Mouse (Mus musculus): ENCODE measurements around the gene Pdgfa. TPM values are rescaled to one million over a fixed set of nuclear protein-coding genes. Genes with fewer than 3 reads are reported as not detected.

Gene Pdgfa
- 5.5 and 6.9 TPM in 2 replicates for polyA plus RNA-seq (2012; ENCODE audit: insufficient read depth, insufficient read length, missing spikeins)

- Histone ChIP-seq H3K27ac (replicated peaks; ENCODE audit: low read depth, low read length) (no peak within 1 kb of the TSS), H3K4me3 (ENCODE audit: insufficient read depth, low read depth, low read length) (peak within 1 kb of the TSS; percentile 90), H3K4me1 (ENCODE audit: control insufficient read depth, insufficient read depth, insufficient read length, low read length) (peaks cover 16% of the 10 kb centered on the region)
Observed at GRCm38 (mm10) chr5:138997171-138997788, at the start of gene Pdgfa. Gene Pdgfa, minus strand, starts transcription at chr5:138997370.

- Histone ChIP-seq H3K4me1 (ENCODE audit: control insufficient read depth, insufficient read depth, insufficient read length, low read length) (no peaks in the 10 kb centered on the region), H3K4me3 (ENCODE audit: insufficient read depth, low read depth, low read length) (no peak overlapping the region), H3K27ac (replicated peaks; ENCODE audit: low read depth, low read length) (no peak overlapping the region)
Observed at GRCm38 (mm10) chr5:139046636-139047035, 49.5 kb upstream of the Pdgfa start.

- H3K4me1 ChIP-seq (ENCODE audit: control insufficient read depth, insufficient read depth, insufficient read length, low read length) = no peaks in the 10 kb centered on the region
- H3K27ac ChIP-seq (replicated peaks; ENCODE audit: low read depth, low read length) = no peak overlapping the region
- no peak overlapping the region for H3K4me3 ChIP-seq (ENCODE audit: insufficient read depth, low read depth, low read length)
Observed at GRCm38 (mm10) chr5:139043546-139043945, 46.4 kb upstream of the Pdgfa start.

DNA sequence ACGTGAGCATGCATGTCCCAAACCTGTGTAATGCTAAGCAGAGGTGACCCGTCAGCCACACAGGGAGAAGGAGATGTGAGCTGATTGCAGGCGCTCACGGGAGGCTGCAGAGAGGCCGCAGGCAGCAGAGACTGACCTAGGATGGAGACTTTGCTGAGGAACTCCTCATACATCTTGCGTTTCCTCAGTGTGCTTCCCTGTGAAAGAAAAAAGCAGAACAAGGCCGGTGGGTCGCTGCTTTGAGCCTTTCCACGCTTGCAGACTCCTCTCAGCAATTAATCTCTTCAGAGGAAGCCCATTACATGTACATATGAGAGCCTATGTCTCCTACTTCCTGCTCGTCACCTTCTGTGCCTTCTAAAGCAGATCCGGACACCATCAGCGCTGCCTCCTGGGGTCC lies 45.1 kb upstream of the Pdgfa start:
- H3K27ac ChIP-seq (replicated peaks; ENCODE audit: low read depth, low read length) = no peak overlapping the region
- H3K4me3 ChIP-seq (ENCODE audit: insufficient read depth, low read depth, low read length) = no peak overlapping the region
- H3K4me1 ChIP-seq (ENCODE audit: control insufficient read depth, insufficient read depth, insufficient read length, low read length) = no peaks in the 10 kb centered on the region

- H3K4me1 ChIP-seq (ENCODE audit: control insufficient read depth, insufficient read depth, insufficient read length, low read length) = peaks cover 6% of the 10 kb centered on the region; the same call in 1 of the 2 replicates
Observed at GRCm38 (mm10) chr5:139035171-139035570, 38.0 kb upstream of the Pdgfa start.

GRCm38 (mm10) chr5:139034746-139035145 lies 37.6 kb upstream of the Pdgfa start:
- peaks cover 6% of the 10 kb centered on the region; the same call in 1 of the 2 replicates for H3K4me1 ChIP-seq (ENCODE audit: control insufficient read depth, insufficient read depth, insufficient read length, low read length)
- H3K4me3 ChIP-seq (ENCODE audit: insufficient read depth, low read depth, low read length) = no peak overlapping the region
- H3K27ac ChIP-seq (replicated peaks; ENCODE audit: low read depth, low read length) = no peak overlapping the region

More at GRCm38 (mm10) chr5:139035171-139035570, 38.0 kb upstream of the Pdgfa start:
- H3K4me3 ChIP-seq (ENCODE audit: insufficient read depth, low read depth, low read length) = no peak overlapping the region
- no peak overlapping the region for H3K27ac ChIP-seq (replicated peaks; ENCODE audit: low read depth, low read length)

- Histone ChIP-seq H3K4me3 (ENCODE audit: insufficient read depth, low read depth, low read length) (no peak overlapping the region), H3K4me1 (ENCODE audit: control insufficient read depth, insufficient read depth, insufficient read length, low read length) (peaks cover 6% of the 10 kb centered on the region; the same call in 1 of the 2 replicates), H3K27ac (replicated peaks; ENCODE audit: low read depth, low read length) (no peak overlapping the region)
Observed at GRCm38 (mm10) chr5:139033406-139034317, 36.5 kb upstream of the Pdgfa start.

DNA sequence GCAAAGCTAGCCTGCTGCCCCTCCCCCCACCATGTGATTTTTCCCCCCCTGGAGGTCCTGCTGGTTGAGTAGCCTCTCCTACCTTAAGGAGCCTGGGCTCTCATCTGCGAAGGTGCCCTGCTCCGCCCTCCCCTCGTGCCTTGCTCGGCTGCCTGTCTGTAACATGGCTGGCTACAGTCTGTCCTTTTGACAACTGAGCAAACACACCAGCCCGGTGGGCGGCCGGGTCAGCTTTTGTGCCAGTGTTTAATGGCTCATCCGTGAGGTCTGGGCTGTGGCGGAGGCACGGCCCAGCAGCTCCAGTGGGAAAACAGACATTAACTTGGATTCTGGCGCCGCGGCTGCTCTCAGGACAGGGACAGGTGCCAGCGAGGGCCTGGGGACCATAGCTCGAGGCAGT lies 30.4 kb upstream of the Pdgfa start:
- Histone ChIP-seq H3K4me3 (ENCODE audit: insufficient read depth, low read depth, low read length) (no peak overlapping the region), H3K27ac (replicated peaks; ENCODE audit: low read depth, low read length) (no peak overlapping the region), H3K4me1 (ENCODE audit: control insufficient read depth, insufficient read depth, insufficient read length, low read length) (no peaks in the 10 kb centered on the region)

DNA sequence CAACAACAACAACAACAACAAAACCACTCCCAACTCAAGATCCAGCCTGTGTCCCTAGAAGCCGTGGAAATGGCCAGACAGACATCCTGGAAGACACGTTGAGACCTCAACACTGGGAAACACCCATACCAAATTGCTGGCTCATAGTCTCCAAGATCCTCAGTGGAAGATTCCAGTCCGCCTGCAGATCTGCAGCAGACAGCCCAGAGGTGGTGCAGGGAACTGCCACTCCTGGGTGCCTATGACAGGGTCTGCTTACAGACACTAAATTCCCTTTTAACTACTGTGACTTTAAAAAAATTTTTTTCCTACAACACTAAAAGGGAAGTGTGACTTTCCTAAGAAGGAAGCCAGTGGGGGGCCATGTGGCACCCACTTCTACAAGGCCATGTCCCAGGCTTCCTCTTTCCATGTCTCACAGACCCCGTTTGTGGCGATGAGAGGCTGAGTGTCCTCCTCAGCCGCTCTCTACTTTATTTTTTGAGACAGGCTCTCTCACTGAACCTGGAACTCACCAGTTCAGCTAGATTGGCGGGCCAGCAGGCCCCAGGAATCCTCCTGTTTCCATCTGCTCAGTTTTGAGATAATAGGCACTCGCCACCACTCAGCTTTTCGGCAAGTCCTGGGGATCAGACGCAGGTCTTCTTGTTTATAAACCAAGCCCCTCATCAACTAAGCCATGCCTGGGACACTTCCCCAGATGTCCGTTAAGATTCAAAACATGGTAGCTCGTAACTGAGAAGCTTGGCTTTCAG lies 27.4 kb upstream of the Pdgfa start:
- Histone ChIP-seq H3K27ac (replicated peaks; ENCODE audit: low read depth, low read length) (peak overlapping the region; percentile 64), H3K4me1 (ENCODE audit: control insufficient read depth, insufficient read depth, insufficient read length, low read length) (no peaks in the 10 kb centered on the region), H3K4me3 (ENCODE audit: insufficient read depth, low read depth, low read length) (no peak overlapping the region)

DNA sequence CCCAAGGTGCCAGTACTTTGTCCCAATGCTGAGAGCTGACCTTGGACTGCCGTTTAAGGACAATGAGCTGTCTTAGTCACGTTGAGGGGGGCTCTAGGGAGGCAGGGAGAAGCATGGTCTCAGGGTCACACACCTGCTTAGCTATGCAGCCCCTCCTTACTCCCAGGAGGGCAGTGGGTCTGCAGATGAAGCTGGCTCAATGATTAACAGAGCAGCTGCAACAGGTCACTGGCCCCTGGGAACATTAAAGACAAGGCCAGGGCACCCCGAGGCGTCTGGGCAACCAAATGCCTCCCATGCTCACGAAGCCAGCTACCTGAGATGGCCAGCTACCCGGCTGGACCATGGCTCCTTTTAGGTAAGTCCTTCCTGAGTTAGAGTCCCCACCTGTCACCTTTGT lies 23.4 kb upstream of the Pdgfa start:
- no peak overlapping the region for H3K27ac ChIP-seq (replicated peaks; ENCODE audit: low read depth, low read length)
- no peak overlapping the region for H3K4me3 ChIP-seq (ENCODE audit: insufficient read depth, low read depth, low read length)

DNA sequence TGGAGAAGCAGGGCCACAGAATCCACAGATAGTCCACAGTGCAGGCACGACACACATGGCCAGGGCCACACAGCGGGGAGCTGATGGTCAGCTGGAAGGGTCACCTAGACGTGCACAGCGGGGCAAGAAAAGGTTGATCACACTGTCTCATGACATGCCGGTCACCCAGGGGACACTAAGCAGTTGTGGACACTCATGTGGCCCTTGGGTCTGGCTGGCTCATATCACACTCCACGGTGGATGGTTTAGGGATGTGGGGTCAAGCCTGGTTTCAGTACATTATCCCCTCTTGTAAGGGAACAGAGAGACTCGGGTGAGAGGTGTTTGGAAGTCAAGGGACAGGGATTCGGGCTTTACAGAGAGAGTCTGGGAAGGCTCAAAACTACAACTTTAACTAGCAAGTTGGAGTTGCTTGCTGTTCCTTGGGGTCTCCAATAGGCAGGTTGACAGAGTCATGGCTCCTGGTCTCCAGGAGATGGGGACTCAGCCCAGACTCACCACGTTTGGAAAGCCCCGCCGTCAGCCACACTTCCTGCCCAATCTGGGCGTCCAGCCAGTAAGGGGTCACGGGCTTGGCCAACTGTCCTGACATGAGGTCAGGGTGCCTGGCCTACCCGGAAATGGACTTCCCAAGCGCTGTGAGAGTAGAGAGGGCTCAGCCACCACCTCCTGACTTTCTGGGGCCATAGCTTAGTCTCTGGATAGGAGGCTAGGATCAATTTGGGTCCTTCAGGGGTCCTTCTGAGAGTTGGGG lies 20.4 kb upstream of the Pdgfa start:
- Histone ChIP-seq H3K27ac (replicated peaks; ENCODE audit: low read depth, low read length) (peak overlapping the region; percentile 41), H3K4me3 (ENCODE audit: insufficient read depth, low read depth, low read length) (no peak overlapping the region), H3K4me1 (ENCODE audit: control insufficient read depth, insufficient read depth, insufficient read length, low read length) (peaks cover 25% of the 10 kb centered on the region)

More for the DNA sequence above, 23.4 kb upstream of the Pdgfa start:
- peaks cover 15% of the 10 kb centered on the region for H3K4me1 ChIP-seq (ENCODE audit: control insufficient read depth, insufficient read depth, insufficient read length, low read length)

DNA sequence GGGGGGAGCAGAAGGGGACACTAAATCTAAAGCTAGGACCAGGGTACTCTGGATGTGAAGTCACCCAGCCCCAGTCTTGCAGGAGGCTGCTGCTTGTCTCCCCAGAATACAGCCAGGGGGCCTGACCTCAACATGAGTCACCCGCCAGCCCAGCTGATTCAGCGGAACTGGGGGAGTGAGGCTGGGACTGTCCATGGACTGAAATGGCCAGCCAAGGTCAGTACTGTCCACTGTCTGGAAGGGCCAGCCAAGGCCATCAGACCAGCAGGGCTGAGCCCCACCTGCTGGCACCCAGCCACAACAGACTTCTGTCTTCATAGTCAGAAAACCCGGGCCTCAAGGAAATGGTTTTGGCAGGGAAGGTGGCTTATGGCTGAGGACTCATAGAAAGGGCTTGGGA lies 17.9 kb upstream of the Pdgfa start:
- Histone ChIP-seq H3K4me3 (ENCODE audit: insufficient read depth, low read depth, low read length) (no peak overlapping the region), H3K27ac (replicated peaks; ENCODE audit: low read depth, low read length) (0 out of 2 replicates have a peak overlapping the region, but pooled peaks have one; percentile 51), H3K4me1 (ENCODE audit: control insufficient read depth, insufficient read depth, insufficient read length, low read length) (peaks cover 25% of the 10 kb centered on the region)

GRCm38 (mm10) chr5:139010649-139011048 lies 13.5 kb upstream of the Pdgfa start:
- Histone ChIP-seq H3K27ac (replicated peaks; ENCODE audit: low read depth, low read length) (no peak overlapping the region), H3K4me1 (ENCODE audit: control insufficient read depth, insufficient read depth, insufficient read length, low read length) (peaks cover 10% of the 10 kb centered on the region), H3K4me3 (ENCODE audit: insufficient read depth, low read depth, low read length) (no peak overlapping the region)

DNA sequence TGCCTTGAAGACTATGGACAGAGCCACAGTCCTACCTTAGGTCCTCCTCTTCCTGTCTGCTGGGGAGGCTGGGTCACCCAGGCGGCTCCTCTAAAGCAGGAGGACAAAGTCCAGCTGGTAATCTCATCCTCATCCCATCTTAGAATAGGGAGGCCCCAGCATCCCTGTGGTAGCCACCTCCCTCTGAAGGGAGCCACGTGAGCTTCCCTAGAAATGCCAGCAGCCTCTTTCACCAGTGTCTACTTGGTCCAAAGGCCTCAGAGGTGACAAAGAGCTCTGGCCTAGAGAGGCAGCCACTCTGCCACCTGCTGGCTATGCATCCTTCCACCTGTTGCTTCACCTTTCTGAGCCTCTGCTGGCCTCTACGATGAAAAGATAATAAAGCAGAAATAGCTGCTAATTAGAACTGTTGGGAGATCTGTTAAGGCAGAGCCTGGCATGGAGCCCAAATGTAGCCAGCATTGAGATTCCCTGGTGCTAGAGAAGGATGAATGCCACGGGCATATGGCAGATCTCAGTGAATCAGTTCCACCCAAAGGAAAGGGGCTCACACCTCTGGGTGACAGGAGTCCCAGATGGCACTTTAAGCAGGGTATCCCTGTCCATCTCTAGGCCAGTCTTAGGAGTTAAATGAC lies 10.1 kb upstream of the Pdgfa start:
- H3K27ac ChIP-seq (replicated peaks; ENCODE audit: low read depth, low read length) = no peak overlapping the region
- no peak overlapping the region for H3K4me3 ChIP-seq (ENCODE audit: insufficient read depth, low read depth, low read length)
- no peaks in the 10 kb centered on the region for H3K4me1 ChIP-seq (ENCODE audit: control insufficient read depth, insufficient read depth, insufficient read length, low read length)

All from brown adipose tissue, adult 24 weeks (tissue).